Mouse (Mus musculus) frontal cortex, postnatal 14 days (tissue): Measurements from ENCODE around the gene Nol9.
A peak's percentile ranks its signal among the peaks of the same experiment; 100 is the strongest.
"Not testable (repeated sequence)": the region's sequence is repeated elsewhere in the genome, so short reads cannot be mapped to it uniquely, and the experiment has no call there.

Source experiments
- DNase-seq, 2 experiments: peaks; one replicate each; pipeline ENCODE4 v3.0.0; 2022; ENCODE audit warnings: low spot score in 2 of 2

Nol9 gene

GRCm38 (mm10) chr4:152010707-152011134 lies 28.4 kb upstream of the Nol9 start:
- DNase-seq = no peak

GRCm38 (mm10) chr4:152011171-152011760 lies 27.9 kb upstream of the Nol9 start:
- DNase-seq = no peak

- no peak for DNase-seq
These were observed 27.0 kb upstream of the Nol9 start for GRCm38 (mm10) chr4:152012109-152012508.

DNA sequence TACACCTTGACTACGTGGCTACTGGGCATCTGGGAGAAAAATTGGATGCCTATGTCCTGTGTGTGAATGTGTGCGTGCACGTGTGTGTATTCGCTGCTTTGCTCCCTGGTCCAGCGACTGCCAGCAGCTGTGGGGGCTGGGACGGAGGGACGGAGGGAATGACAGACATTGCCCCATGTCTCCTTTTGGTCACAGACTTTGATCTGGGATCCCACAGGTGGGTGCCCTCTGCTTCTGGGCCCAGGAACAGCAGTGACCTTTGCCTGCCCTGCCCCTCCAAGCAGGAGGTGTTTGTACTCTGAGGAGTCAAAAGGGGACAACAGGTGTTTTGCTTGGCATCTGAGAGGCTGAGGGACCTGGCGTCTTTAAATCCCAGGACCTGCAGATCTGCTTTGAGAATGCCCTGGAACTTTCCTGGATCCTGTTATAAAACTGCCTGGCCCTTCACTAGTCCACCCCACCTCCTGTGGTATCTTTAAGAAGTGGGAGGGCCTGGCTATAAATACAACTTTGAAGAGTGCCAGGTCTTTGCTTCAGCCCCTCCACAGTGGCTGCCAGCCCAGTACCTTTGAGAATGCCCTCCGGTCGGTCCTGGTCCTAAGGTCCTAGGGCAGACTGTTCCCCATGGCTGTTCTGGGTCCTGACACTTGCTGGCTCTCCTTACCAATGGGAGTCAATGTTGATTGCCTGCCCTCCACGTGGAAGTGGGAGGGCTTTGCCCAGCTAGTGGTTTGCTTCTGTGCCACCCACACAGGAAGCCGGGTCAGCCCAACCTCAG lies 25.9 kb upstream of the Nol9 start:
- DNase-seq = no peak

DNA sequence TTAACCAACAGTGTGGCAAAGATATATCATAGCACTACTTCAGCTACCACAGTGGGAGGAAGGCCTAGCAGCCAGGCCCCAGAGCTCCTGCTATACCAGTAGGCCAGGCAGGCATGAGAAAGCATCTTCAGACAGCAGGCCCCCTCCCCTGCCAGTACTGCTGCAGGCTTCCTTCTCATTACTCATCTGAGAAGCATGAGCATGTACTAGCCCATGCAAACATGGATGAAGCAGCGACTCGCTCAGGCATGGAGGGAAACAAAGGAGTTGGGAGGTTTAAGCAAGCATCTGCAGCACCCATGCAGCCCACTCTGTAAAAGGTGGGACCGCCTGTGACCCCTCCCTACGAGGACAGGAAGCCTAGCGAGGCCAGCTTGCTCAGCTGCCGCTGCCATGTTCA lies 20.0 kb upstream of the Nol9 start:
- DNase-seq = no peak

GRCm38 (mm10) chr4:152020024-152020423 lies 19.1 kb upstream of the Nol9 start:
- no peak for DNase-seq

DNA sequence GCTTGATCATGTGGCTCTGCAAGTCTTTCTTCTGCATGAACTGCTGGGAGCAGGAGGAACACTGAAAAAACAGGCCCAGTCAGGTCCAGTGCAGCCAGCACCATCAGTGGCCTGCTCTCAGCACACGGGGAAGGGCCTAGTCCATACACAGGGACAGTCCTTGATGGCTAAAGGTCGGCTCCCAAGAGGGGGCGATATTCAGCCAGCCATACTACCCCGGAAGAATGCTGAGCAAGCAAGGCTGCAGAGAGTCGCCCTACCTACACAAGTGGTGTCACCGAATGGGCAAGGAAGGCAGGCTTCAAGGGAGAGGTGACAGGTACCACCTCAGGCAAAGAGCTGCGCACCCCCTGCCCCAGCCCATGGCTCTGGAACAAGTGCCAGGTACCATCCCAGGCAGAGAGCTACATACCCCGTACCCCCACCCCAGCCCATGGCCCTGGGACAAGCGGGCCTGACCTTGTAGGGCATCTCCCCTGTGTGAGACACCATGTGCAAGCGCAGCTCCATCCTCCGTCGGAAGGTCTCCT lies 17.5 kb upstream of the Nol9 start:
- no peak for DNase-seq

DNA sequence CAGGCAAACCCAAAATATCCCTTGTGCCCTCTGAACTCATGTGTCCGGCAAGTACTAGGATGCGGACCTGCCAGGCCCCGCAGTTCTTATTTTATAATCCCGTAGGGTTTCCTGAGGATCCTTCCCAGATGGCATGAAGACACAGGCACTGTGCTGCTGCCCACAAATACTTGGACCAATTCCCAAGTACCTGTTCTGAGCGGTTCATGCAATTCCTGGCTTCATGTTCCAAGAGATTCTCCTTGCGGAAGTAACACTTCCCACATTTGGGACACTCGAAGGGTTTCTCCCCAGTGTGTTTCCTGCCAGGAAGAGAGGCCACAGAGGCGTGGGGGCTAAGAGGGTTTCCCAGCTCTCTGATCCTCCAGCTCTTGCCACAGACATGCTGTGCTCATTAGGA lies 16.6 kb upstream of the Nol9 start:
- DNase-seq = no peak

GRCm38 (mm10) chr4:152024525-152024924 lies 14.6 kb upstream of the Nol9 start:
- DNase-seq = no peak

DNA sequence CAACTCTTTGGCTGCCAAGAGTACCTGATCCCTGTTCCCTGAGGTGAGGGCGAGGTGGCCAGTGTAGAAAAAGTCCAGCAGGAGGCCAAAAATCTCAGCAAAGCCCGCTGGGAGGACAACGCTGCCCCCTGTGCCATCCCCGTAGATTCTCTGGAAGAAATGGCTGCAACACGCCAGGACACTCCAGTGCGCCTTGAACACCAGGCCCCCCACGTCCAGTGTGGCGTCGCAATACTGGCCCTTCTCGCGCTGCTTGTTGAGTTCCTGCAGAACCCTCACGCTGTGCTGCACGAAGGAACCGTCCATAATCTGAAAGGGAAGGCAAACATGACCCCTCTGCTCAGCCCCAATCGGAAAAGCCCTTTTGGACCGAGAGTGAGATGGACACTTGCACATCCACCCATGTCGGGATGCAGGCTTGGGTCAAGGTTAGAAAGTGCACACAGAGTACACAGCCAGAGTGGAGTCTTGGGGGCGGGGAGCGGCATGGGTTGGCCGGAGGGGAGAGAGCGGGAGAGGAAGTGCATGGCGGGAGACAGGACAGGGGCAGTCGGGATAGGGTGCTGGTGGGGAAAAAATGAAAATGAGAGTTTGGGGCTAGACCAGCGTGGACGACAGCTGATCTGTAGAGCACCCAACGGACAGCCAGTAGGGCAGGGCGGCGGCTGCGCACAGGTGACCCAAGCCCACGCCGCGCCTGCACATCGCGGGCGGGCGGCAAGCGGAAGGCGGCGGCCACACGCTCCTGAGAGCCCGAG lies 12.2 kb upstream of the Nol9 start:
- no peak for DNase-seq

- DNase-seq = peak; percentile 94 to 95
These were observed 11.6 kb upstream of the Nol9 start, which contains the start of gene Zbtb48 for GRCm38 (mm10) chr4:152027524-152027923. Zbtb48 (minus strand) TSS chr4:152027671.

DNA sequence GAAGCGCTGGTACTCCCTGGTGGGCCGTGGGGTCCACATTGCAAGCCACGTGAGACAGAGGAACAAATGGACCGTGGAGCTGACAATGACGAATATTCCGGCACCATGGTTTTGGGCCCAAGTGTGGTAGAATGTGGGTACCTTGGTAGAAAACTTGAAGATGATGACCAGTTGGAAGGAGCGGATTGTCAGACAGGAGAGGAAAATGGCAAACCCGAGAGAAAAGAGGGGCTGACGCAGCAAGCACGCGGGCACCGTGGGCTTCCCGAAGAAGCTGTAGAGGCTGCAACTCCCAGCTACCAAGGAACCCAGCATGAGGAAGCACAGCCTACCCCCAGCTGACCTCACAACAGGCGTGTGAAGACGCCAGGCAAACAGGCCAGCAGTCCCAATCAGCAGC lies 10.7 kb upstream of the Nol9 start:
- DNase-seq = no peak

GRCm38 (mm10) chr4:152029087-152029486 lies 10.0 kb upstream of the Nol9 start:
- no peak for DNase-seq

DNA sequence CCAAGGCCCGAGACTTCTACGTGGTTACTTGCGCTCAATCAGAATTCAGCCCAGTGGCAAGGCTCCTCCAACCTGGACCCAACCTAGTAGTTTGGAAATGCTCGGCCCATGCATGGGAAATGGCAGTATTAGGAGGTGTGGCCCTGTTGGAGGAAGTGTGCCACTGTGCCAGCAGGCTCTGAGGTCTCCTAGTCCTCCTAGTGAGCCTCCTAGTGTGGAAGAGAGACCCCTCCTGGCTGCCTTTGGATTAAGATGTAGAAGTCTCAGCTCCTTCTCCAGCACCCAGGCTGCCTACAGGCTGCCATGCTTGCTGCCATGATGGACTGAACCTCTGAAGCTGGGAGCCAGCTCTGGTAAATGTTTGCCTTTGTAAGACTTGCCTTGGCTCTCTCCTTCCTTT lies 9.1 kb upstream of the Nol9 start:
- no peak for DNase-seq

DNA sequence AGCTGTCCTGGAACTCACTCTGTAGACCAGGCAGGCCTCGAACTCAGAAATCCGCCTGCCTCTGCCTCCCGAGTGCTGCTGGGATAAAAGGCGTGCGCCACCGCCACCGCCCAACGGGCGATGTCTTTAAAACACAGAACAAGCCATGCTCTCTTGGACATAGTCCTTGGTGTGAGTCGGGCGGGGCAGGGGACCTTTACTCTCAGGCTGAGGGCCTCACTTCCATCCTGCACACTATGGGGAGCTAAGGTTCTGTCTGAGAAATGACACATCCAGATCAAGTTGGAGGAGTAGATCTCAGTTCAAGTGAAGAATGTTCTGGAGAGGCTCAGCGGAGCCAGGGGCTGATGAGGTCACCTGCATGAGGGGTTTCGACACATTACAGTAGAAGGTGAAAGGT lies 6.2 kb upstream of the Nol9 start:
- DNase-seq = no peak

- not testable (repeated sequence) for DNase-seq
These were observed 2.7 kb upstream of the Nol9 start for GRCm38 (mm10) chr4:152036464-152036863.

DNA sequence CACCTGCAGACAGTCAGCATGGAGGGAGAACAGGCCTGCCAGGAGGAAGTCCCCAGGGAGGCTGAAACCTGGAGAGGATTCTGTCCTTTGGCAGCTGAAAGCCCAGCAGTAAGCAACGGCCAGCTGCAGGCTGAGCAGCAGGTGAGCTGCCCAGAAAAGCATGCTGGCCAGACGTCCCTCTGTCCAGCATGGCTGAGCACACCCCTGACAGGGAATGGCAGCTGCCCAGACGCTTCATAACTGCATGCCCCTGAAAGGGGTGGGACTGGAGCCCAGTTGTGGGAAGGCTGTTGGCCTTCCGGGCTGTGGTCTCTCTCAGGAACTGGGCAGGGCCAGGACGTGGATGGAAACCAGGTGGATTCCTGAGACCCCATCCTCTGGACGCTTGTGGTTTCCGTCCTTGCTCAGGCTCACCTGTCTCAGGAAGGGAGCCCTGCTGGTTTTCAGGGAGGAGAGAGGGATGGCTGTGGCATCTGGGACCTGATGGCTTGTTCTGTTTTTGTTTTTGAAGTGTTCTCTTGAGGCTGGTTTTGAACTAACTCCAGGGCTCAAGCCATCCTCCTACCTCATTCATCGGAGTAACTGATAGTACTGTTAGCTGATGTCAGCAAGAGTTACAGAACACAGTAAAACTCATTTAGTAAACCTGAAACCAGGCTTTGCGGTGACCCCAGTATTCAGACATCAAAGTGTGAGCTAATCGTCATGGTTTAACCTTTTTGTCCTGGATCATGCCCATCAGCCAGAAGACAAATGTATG lies 716 bp upstream of the Nol9 start, which contains the start of gene Tas1r1:
Gene Tas1r1 (minus strand): TSS at position 344 of the 760 bp plus-strand sequence.
- DNase-seq = no peak

- DNase-seq = no peak
These were observed 750 bp downstream of the Nol9 start for GRCm38 (mm10) chr4:152039831-152040310.

DNA sequence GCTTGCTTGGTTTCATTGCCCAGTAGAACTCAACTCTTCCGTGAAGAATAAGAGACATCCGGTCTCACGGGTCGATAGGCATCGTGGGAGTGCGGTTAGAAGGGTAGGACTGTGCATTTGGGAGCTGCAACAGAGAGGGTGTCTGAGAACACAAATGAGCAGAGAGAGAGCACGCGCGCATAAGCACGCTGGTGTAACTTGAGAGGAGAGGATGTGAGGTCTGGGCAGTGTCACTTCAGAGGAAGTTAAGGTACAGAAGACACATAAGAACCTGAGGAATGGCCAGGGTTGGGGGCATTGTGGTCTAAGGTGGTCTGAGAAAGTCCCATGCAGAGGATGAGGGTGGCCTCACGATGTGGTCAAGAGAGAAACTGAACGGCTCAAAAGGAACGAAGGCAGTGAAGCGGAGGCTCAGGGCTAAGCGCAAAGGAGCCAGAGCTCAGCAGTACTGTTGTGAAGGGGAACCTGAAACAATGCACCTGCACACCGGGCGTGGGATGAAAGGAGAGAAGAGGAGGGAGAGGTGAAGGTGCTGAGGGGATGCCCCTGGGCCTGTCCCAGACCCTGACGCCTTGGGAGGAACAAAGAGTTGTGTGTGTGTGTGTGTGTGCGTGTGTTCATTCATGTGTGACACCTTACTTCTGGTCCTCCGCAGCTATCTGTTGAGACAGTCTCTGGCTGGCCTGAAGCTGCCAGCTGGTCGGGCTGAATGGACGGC lies 3.0 kb downstream of the Nol9 start:
- no peak for DNase-seq

DNA sequence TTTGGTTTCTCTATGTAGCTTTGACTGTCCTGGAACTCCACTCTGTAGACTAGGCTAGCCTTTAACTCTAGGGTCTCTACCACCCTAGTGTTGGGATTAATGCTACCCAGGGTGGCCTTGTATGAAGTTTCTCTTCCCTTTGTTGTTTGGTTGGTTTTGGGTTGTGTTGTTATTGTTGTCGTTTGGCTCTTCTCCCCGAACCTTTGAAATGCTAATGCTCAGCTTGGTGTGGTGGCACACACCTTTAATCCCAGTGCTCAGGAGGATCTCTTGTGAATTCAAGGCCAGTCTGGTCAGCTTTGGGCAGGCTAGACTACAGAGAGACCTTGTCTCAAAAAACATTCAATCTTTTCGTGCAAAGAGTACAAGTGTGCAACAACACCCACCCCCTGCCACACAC lies 4.0 kb downstream of the Nol9 start:
- no peak for DNase-seq

- no peak for DNase-seq
These were observed 5.5 kb downstream of the Nol9 start for GRCm38 (mm10) chr4:152044609-152045008.
